Mouse (Mus musculus) myocyte (in vitro differentiated cells): ENCODE results near the gene Capzb. TPM values are rescaled to one million over a fixed set of nuclear protein-coding genes. Genes with fewer than 3 reads are reported as not detected.

Experiments used
- H3K27me3 ChIP-seq: one replicate; pipeline ENCODE4 v1.6.1; 2011; ENCODE audit not compliant: control insufficient read depth, insufficient read depth, insufficient read length
- H3K36me3 ChIP-seq: one replicate; pipeline ENCODE4 v1.6.1; 2011; ENCODE audit not compliant: control insufficient read depth, insufficient read depth
- H3K4me2 ChIP-seq: one replicate; pipeline ENCODE4 v1.6.1; 2011; ENCODE audit warnings: low read depth, control low read depth
- H3K4me3 ChIP-seq: one replicate; pipeline ENCODE4 v1.5.1; 2011; ENCODE audit warnings: mild to moderate bottlenecking, control low read depth, moderate library complexity
- H3K79me2 ChIP-seq: one replicate; pipeline ENCODE4 v1.6.1; 2011; ENCODE audit not compliant: control insufficient read depth, insufficient read depth
- H3ac ChIP-seq: one replicate; pipeline ENCODE4 v1.6.1; 2011; ENCODE audit not compliant: control insufficient read depth, insufficient read length
- CEBPB ChIP-seq: IDR thresholded peaks from 2 replicates; pipeline ENCODE4 v1.6.1; 2011; ENCODE audit warnings: mild to moderate bottlenecking, moderate library complexity; ENCODE audit not compliant: poor library complexity, insufficient read depth, severe bottlenecking
- E2F4 ChIP-seq: IDR thresholded peaks from one replicate; pipeline ENCODE4 v1.6.1; 2011; ENCODE audit warnings: mild to moderate bottlenecking, control low read depth, moderate library complexity; ENCODE audit not compliant: insufficient read depth
- MAX ChIP-seq: IDR thresholded peaks from one replicate; pipeline ENCODE4 v1.6.1; 2011; ENCODE audit warnings: low read depth, mild to moderate bottlenecking, control low read depth
- MYOD1 ChIP-seq, 3 experiments: IDR thresholded peaks; one replicate each; pipeline ENCODE4 v1.6.1; 2011; ENCODE audit warnings: control low read depth in 2 of 3, low read depth in 2 of 3, mild to moderate bottlenecking in 2 of 3, moderate library complexity in 1 of 3; ENCODE audit not compliant: insufficient read length in 2 of 3, control insufficient read depth in 1 of 3
- MYOG ChIP-seq, 3 experiments: IDR thresholded peaks; one replicate each; pipeline ENCODE4 v1.6.1; 2011; ENCODE audit warnings: control low read depth in 2 of 3, low read depth in 2 of 3, mild to moderate bottlenecking in 2 of 3; ENCODE audit not compliant: insufficient read length in 2 of 3, control insufficient read depth in 1 of 3, insufficient read depth in 1 of 3
- POLR2A ChIP-seq: IDR thresholded peaks from one replicate; pipeline ENCODE4 v1.6.1; 2011; ENCODE audit warnings: low read depth, mild to moderate bottlenecking, control low read depth, moderate library complexity; ENCODE audit not compliant: insufficient read length
- POLR2AphosphoS2 ChIP-seq: IDR thresholded peaks from one replicate; pipeline ENCODE4 v1.6.1; 2011; ENCODE audit warnings: low read depth, control low read depth; ENCODE audit not compliant: insufficient read length
- REST ChIP-seq: IDR thresholded peaks from one replicate; pipeline ENCODE4 v1.6.1; 2011; ENCODE audit warnings: mild to moderate bottlenecking, control low read depth, moderate library complexity; ENCODE audit not compliant: insufficient read depth, insufficient read length
- SRF ChIP-seq: IDR thresholded peaks from one replicate; pipeline ENCODE4 v1.6.1; 2011; ENCODE audit warnings: low read depth; ENCODE audit not compliant: control insufficient read depth, insufficient read length
- TCF12 ChIP-seq: IDR thresholded peaks from one replicate; pipeline ENCODE4 v1.6.1; 2011; ENCODE audit warnings: mild to moderate bottlenecking, control low read depth; ENCODE audit not compliant: poor library complexity, insufficient read depth, severe bottlenecking
- TCF3 ChIP-seq: IDR thresholded peaks from one replicate; pipeline ENCODE4 v1.6.1; 2011; ENCODE audit warnings: low read depth, control low read depth; ENCODE audit not compliant: insufficient read length
- USF1 ChIP-seq: IDR thresholded peaks from one replicate; pipeline ENCODE4 v1.6.1; 2011; ENCODE audit warnings: low read depth, mild to moderate bottlenecking, control low read depth, moderate library complexity
- polyA plus RNA-seq: library from polyadenylated mRNA; unstranded; fragments of >200 nt; fragmentation: generic; extraction: Trizol; gene quantifications from one replicate; pipeline ENCODE4 v1.2.1, GENCODE M21; 2012; ENCODE audit warnings: missing spikeins

Gene Capzb
- polyA plus RNA-seq, 1 experiment, result 247 TPM

DNA sequence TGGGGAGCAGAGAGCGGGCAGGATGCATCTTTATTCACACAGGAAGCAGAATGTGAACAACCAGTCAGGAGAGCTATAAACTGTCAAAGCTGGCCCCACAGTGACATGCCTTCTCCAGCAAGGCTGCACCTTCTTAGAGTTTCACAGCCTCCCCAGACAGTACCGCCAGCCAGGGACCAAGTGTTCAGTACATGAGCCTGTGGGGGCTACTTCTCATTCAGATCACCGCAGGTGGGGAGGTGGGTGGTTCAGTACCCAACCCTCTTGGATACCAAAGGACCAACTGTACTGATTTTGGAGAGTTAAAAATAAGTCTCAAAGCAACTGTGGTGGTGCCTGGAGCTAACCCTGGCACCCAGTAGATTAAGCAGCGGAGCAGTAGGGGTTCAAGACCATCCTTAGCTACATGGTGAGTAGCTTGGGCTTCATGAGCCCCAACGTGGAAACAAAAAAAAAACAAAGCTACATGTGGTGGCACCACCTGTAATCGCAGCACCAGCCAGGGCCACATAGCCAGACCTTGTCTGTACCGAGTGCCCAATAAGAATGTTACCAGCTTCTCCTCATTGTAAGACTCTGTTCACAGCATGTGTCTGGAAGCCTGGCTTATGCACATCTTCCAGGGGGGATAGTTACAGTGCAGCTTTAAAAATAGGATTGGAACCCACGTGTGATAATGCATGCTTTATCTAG, 13.8 kb downstream of the Capzb start:
- Histone ChIP-seq H3K36me3 (no peaks in the 10 kb centered on the region), H3K79me2 (peaks cover 92% of the 10 kb centered on the region)
- TF ChIP-seq MYOD1 (IDR thresholded peaks at IDR 0.05; ENCODE audit: control insufficient read depth in 1 of 3, insufficient read length in 2 of 3, low read depth in 2 of 3) (no peak), REST (no peak), MYOG (IDR thresholded peaks at IDR 0.05; ENCODE audit: control insufficient read depth in 1 of 3, insufficient read depth in 1 of 3, insufficient read length in 2 of 3, low read depth in 2 of 3) (no peak), CEBPB (no peak), USF1 (no peak), TCF3 (no peak), POLR2AphosphoS2 (no peak), MAX (no peak), E2F4 (no peak), TCF12 (no peak)

DNA sequence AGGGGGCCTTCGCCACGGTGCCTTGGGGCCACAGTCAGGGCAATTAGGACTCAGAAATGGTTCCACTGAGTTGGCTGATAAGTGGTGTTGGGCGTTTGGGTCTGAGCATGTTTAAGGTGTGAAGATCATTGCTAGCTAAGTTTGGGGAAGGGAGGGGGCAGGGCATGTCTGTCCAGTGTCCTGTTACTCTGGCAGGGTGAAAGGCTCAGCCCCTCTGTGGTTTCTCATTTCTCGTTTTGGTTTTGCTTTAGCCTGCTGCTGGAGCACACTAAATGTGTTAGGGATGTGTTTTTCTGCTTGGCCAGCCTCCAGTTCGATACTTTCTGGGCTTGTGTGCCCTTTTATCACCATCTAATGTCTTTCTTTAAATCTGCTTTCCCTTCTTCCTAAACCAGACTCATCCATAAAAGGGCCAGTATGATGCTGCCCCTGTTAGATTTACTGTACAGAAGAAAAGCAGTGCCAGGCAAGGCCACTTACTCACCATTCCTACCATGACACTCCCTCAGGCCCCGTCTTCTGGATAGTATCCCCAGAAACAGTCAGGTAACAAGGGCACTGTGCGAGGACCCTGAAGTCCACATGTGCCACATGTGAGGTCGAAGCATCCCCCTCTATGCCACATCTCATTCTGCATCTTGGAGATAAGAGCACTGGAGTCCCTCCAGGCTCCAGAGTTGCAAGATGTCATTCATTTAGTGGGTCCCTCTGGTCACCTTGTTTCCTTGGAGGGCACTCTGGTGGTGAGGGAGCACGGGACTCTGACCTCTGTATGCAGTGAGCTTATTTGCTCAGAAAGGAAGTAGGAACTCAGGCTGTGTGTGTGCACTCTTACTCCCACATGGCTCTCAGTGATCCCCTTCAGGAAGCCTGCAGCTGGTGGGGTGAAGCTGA, 15.8 kb downstream of the Capzb start:
- Histone ChIP-seq H3K27me3 (no peaks in the 10 kb centered on the region), H3ac (no peak overlapping the region), H3K79me2 (peaks cover 91% of the 10 kb centered on the region), H3K36me3 (no peaks in the 10 kb centered on the region), H3K4me3 (no peak overlapping the region), H3K4me2 (peak overlapping the region; percentile 57)
- TF ChIP-seq TCF12 (no peak), MAX (no peak), MYOG (IDR thresholded peaks at IDR 0.05; ENCODE audit: control insufficient read depth in 1 of 3, insufficient read depth in 1 of 3, insufficient read length in 2 of 3, low read depth in 2 of 3) (no peak), REST (no peak), TCF3 (no peak), E2F4 (no peak), POLR2AphosphoS2 (no peak), CEBPB (no peak), SRF (no peak), POLR2A (no peak), MYOD1 (IDR thresholded peaks at IDR 0.05; ENCODE audit: control insufficient read depth in 1 of 3, insufficient read length in 2 of 3, low read depth in 2 of 3) (no peak), USF1 (no peak)

More for the DNA sequence above, 13.8 kb downstream of the Capzb start:
- H3K4me2 ChIP-seq, result no peak overlapping the region
- H3ac ChIP-seq, result no peak overlapping the region
- no peak overlapping the region for H3K4me3 ChIP-seq
- H3K27me3 ChIP-seq, result no peaks in the 10 kb centered on the region

DNA sequence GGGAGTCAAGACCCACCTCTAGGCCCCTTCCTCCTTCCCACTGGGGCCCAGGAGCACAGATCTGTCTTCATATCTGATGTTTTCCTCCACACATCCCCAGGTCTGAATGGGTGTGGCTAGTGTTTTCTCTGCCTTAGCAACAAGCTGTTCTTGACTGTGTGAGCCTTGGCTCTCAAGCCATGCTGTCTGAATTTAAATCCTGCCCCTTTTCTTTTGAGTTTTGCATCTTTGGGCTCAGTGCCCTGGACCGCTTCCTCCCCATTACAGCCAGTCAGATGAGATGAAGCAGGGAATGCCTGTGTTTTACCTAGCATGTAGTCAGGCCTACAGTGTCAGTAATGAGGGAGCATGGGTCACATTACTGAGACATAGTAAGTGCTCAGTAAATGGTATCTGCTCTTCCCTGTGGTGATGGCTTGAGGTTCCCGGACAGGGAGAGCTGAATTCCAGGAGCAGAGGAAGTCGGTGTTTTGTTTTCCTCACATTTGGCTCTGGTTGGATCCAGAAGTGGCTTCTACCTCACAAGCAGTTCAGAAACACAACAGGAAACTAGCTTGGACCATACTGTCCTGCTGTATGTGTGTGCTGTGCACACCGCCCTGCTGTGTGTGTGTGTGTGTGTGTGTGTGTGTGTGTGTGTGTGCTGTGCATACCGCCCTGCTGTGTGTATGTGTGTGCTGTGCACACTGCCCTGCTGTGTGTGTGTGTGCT, 16.6 kb downstream of the Capzb start:
- Histone ChIP-seq H3K4me2 (peak overlapping the region; percentile 57), H3K79me2 (peaks cover 87% of the 10 kb centered on the region), H3K4me3 (no peak overlapping the region), H3K36me3 (no peaks in the 10 kb centered on the region), H3K27me3 (no peaks in the 10 kb centered on the region), H3ac (no peak overlapping the region)
- TF ChIP-seq E2F4, result no peak
- TF ChIP-seq MAX, result no peak
- TF ChIP-seq MYOG (IDR thresholded peaks at IDR 0.05; ENCODE audit: control insufficient read depth in 1 of 3, insufficient read depth in 1 of 3, insufficient read length in 2 of 3, low read depth in 2 of 3), result no peak
- no peak for TF ChIP-seq USF1
- no peak for TF ChIP-seq SRF
- no peak for TF ChIP-seq POLR2A
- TF ChIP-seq REST, result no peak
- no peak for TF ChIP-seq POLR2AphosphoS2
- TF ChIP-seq CEBPB, result no peak
- TF ChIP-seq TCF3, result no peak
- no peak for TF ChIP-seq MYOD1 (IDR thresholded peaks at IDR 0.05; ENCODE audit: control insufficient read depth in 1 of 3, insufficient read length in 2 of 3, low read depth in 2 of 3)
- TF ChIP-seq TCF12, result no peak

DNA sequence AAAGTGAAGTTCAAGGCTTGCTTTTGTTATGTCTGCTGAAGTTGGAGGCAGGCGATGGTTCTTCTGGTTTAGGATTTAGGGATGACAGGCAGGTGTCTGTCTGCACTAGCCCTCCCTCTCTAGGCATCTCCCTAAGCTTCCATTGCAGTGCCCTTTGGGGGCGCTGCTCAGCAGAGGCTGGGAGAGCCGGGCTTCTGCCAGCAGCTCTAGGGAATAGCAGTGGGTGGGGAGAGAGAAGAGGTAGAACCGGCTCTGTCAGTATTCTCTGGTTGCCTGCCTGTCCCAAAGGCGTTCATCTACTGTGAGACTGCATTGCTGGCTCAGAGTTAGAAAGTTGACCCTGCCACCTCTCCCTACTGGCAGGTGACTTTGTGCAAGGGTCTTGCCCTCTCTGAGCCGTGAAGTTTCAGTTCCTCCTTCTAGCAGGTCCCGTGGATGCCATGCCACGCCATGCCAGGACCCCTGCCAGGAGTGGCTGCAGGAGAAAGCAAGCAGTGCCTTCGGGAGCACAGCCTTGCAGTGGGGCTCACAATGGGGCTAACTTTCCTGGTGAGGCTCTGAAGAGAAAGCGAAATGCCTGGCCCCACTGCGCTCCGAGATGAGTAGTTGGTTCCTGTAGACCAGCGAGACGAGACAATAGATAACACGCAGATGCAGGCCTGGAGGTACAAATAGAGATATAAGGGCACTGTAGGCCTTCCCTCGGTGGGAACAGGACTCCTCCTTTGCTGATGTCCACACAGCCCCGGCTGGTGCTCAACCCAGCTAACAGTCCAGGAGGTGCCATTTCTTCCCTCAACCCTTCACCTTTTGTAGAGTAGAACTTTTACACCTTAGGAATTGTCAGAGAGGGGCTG, 19.5 kb downstream of the Capzb start:
- Histone ChIP-seq H3K36me3 (no peaks in the 10 kb centered on the region), H3K4me3 (no peak overlapping the region), H3ac (no peak overlapping the region), H3K27me3 (no peaks in the 10 kb centered on the region), H3K79me2 (peaks cover 83% of the 10 kb centered on the region), H3K4me2 (no peak overlapping the region)
- no peak for TF ChIP-seq TCF3
- no peak for TF ChIP-seq POLR2A
- no peak for TF ChIP-seq CEBPB
- no peak for TF ChIP-seq MYOG (IDR thresholded peaks at IDR 0.05; ENCODE audit: control insufficient read depth in 1 of 3, insufficient read depth in 1 of 3, insufficient read length in 2 of 3, low read depth in 2 of 3)
- no peak for TF ChIP-seq USF1
- no peak for TF ChIP-seq REST
- no peak for TF ChIP-seq TCF12
- TF ChIP-seq MYOD1 (IDR thresholded peaks at IDR 0.05; ENCODE audit: control insufficient read depth in 1 of 3, insufficient read length in 2 of 3, low read depth in 2 of 3), result no peak
- no peak for TF ChIP-seq MAX
- no peak for TF ChIP-seq SRF
- TF ChIP-seq POLR2AphosphoS2, result no peak
- TF ChIP-seq E2F4, result no peak
